Mouse (Mus musculus): ENCODE data around the gene Cmip. TPM values are rescaled to one million over a fixed set of nuclear protein-coding genes. Genes with fewer than 3 reads are reported as not detected.
A peak's percentile ranks its signal among the peaks of the same experiment; 100 is the strongest.

Gene Cmip
- polyA plus RNA-seq, 1 experiment from 2014 or later = 9.3 TPM

DNA sequence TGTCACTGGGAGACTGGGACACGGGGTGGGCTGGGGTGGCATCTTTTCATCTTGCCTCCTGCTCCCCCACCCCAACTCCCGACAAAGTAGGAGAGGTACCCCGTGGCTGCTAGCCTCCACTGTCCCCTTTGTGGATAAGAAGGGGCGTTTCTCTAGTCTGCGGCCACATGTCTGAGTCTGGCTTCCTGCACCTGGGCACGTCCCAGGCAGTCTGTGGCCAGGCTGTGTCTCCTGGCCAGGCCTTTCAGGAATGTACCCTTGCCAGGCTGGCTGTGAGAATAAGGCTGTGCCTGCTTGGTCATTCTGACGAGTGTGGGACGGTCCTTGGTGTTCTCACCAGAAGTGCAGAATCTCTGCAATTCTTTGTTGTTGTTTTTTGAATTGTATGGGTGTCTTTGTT is 78.6 kb downstream of the Cmip start:
- 65% methylated on average over 8 of the region's 8 CpGs for WGBS
- Histone ChIP-seq H3K9me3 (replicated peaks) (no peaks in the 10 kb centered on the region), H3K4me1 (peaks cover 69% of the 10 kb centered on the region), H3K36me3 (0 out of 2 replicates have a peak, but pooled peaks cover 3% of the 10 kb centered on the region), H3K27ac (replicated peaks) (peak overlapping the region; percentile 60; the same call in 1 of the 2 replicates), H3K27me3 (ENCODE audit: low read depth, poor library complexity, severe bottlenecking) (no peaks in the 10 kb centered on the region), H3K4me3 (no peak overlapping the region)
- DNase-seq (ENCODE audit: low spot score) = no peak

DNA sequence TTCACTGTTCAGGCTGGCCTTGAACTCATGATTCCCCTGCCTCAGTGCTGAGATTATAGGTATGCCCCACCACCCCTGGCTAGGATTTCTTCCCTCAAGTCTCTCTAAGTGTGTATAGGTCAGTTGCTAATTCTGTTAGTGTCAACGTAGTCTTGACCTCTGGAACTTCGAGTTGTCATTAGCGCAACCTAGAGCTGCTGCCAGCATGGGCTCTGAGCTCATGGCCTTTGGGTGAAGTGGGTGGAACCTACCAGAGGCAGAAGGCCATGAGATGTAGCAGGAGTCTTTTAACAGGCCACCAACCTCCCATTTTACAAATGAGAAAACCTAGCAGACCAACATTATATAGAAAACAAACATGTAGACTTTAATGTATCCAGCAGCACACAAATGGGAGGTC is 80.3 kb downstream of the Cmip start:
- 0 out of 2 replicates have a peak, but pooled peaks cover 3% of the 10 kb centered on the region for H3K36me3 ChIP-seq
- DNase-seq (ENCODE audit: low spot score) = no peak
- peaks cover 64% of the 10 kb centered on the region for H3K4me1 ChIP-seq
- H3K27me3 ChIP-seq (ENCODE audit: low read depth, poor library complexity, severe bottlenecking) = no peaks in the 10 kb centered on the region
- H3K4me3 ChIP-seq = no peak overlapping the region
- H3K27ac ChIP-seq (replicated peaks) = no peak overlapping the region
- no peaks in the 10 kb centered on the region for H3K9me3 ChIP-seq (replicated peaks)
- WGBS = 87% methylated on average over 3 of the region's 3 CpGs

DNA sequence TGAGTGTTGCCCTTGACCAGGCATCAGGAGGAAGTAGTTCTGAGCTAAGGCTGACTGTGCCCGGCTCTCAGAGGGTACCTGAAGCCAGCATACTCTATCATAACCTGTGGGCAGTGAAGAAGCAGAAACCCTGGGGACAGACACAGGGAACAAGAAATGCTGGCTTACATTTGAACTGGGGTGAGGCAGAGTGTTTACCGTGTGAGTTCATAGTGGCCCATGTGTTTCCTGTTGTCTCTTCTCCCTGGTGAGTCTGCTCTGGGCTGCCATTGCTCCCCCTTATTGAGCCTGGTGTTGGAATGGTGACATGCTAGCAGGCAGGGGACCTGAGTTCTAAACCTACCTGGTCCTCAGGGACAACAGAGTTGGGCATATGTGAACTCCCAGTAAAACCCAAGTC is 81.8 kb downstream of the Cmip start:
- Histone ChIP-seq H3K27me3 (ENCODE audit: low read depth, poor library complexity, severe bottlenecking) (no peaks in the 10 kb centered on the region), H3K36me3 (no peaks in the 10 kb centered on the region), H3K9me3 (replicated peaks) (no peaks in the 10 kb centered on the region), H3K4me1 (peaks cover 59% of the 10 kb centered on the region), H3K27ac (replicated peaks) (no peak overlapping the region), H3K4me3 (no peak overlapping the region)
- DNase-seq (ENCODE audit: low spot score) = no peak
- 83% methylated on average over 2 of the region's 2 CpGs for WGBS

DNA sequence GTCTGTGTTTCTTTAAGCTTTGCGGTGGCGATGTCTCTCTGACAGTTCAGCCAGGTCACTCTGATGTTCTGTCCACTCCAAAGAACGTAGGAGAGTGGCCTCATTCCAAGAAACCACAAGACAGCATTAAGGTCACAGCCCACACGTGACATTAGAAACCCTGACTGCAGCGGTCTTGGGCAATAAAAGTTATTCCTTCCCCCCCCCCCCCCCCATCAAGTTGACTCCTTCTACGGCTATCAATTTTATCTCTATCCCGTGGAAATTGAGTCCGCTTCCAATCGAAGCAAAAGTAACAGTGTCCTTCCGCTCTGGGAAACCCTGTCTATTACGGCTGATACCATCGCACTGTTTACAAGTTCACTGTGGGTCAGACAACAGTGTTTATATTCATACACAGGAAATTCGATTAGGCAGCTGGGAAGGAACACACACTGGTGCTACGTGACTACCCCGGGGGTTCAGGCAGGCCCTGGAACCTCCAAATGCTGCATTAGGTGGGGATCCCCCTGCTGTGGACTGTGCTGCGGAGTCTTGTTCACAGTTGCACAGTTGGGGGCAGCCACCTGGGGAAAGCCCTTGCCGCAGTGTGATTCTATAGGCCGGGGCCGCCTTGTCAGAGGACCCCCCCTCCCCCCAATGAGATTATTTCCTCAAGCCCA is 82.6 kb downstream of the Cmip start:
- H3K4me3 ChIP-seq = no peak overlapping the region
- no peaks in the 10 kb centered on the region for H3K27me3 ChIP-seq (ENCODE audit: low read depth, poor library complexity, severe bottlenecking)
- no peaks in the 10 kb centered on the region for H3K9me3 ChIP-seq (replicated peaks)
- no peak for DNase-seq (ENCODE audit: low spot score)
- H3K4me1 ChIP-seq = peaks cover 52% of the 10 kb centered on the region
- no peak overlapping the region for H3K27ac ChIP-seq (replicated peaks)
- no peaks in the 10 kb centered on the region for H3K36me3 ChIP-seq
- 44% methylated on average over 19 of the region's 19 CpGs for WGBS

DNA sequence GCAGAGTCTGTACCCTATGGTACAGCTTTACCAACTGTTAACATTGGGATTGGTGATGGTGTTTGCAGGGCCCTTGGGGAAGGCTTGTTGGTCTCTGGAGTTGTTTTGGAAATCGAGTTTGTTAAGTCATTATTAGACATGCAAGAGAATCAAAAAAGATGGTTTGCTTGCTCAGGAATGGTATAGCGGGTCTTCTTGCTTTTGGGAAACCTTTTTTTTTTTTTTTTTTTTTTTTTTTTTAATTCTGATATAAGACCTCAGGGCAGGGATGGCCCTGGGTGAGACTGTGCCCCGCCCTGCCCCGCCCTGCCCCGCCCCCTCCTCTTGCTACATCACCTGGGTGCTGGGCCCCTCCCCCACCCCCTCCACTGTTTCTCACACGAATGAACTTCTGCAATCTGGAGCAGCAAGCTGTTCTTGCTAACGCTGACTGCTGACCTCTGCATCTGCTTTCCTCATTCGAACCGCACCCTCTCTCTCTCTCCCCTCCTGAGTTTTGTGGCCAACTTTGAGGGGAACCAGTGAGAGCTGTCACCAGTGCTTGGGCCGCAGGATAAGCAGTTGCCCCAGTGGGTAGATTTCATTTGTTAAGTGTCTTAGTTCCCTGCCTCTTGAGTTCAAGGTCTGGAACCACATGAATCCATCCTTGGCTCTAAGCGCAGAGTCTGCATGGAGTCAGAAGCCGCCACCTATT is 83.2 kb downstream of the Cmip start:
- no peaks in the 10 kb centered on the region for H3K36me3 ChIP-seq
- 43% methylated on average over 11 of the region's 12 CpGs for WGBS
- peaks cover 45% of the 10 kb centered on the region for H3K4me1 ChIP-seq
- no peaks in the 10 kb centered on the region for H3K9me3 ChIP-seq (replicated peaks)
- no peaks in the 10 kb centered on the region for H3K27me3 ChIP-seq (ENCODE audit: low read depth, poor library complexity, severe bottlenecking)
- DNase-seq (ENCODE audit: low spot score) = no peak
- no peak overlapping the region for H3K27ac ChIP-seq (replicated peaks)
- no peak overlapping the region for H3K4me3 ChIP-seq

DNA sequence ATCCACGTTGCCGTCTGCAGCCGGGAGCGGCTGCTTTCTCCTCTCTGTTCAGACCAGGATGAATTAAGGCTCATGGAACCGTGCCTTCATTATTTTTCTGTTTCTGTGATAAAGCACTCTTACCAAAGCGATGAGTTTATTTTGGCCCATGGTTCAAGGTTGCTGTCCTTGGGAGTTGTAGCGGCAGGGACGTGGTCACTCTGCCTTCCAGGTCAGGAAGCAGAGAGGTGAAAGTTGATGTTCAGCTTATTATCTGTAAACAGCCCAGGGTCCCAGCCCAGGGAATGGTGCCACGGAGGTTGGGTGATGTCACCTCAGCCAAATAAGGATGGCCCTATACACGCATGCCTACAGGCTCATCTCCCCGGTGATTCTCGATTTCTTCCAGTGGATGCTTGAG is 83.9 kb downstream of the Cmip start:
- no peak for DNase-seq (ENCODE audit: low spot score)
- no peak overlapping the region for H3K4me3 ChIP-seq
- H3K4me1 ChIP-seq = peaks cover 39% of the 10 kb centered on the region
- no peaks in the 10 kb centered on the region for H3K36me3 ChIP-seq
- H3K27me3 ChIP-seq (ENCODE audit: low read depth, poor library complexity, severe bottlenecking) = no peaks in the 10 kb centered on the region
- no peak overlapping the region for H3K27ac ChIP-seq (replicated peaks)
- 91% methylated on average over 12 of the region's 12 CpGs for WGBS
- no peaks in the 10 kb centered on the region for H3K9me3 ChIP-seq (replicated peaks)

DNA sequence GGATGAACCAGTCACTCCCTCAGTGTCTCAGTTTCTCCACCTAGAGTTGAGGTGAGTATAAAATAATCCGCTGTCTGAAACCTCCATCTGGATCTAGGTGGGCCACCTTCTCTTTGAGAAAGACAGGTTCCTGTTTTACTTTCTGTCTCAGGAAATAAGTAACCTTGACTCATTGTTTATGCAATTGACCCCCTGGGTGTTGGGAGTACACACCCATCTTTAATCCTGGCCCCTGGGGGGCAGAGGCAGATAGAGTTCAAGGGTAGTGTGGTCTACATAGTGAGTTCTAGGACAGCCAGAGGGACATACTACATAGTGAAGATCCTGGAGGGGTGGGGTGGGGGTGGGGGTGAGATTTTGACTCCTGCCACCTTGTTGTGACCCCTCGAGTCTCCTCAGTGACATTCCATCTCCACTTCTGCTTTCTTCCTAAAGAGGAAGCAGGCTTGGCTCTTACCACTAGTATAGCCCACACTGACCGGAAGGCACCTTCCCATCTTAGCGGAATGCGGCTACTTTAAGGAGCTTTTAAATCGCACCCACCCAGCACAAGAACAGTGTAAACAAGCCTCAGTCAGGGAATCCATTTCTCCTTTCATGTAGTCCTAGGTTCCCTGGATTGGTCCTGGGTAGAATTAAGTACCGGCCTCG is 86.0 kb downstream of the Cmip start:
- no peak for DNase-seq (ENCODE audit: low spot score)
- H3K27me3 ChIP-seq (ENCODE audit: low read depth, poor library complexity, severe bottlenecking) = no peaks in the 10 kb centered on the region
- H3K4me3 ChIP-seq = no peak overlapping the region
- WGBS = 81% methylated on average over 8 of the region's 8 CpGs
- no peak overlapping the region for H3K27ac ChIP-seq (replicated peaks)
- H3K36me3 ChIP-seq = no peaks in the 10 kb centered on the region
- H3K9me3 ChIP-seq (replicated peaks) = no peaks in the 10 kb centered on the region
- peaks cover 40% of the 10 kb centered on the region for H3K4me1 ChIP-seq

DNA sequence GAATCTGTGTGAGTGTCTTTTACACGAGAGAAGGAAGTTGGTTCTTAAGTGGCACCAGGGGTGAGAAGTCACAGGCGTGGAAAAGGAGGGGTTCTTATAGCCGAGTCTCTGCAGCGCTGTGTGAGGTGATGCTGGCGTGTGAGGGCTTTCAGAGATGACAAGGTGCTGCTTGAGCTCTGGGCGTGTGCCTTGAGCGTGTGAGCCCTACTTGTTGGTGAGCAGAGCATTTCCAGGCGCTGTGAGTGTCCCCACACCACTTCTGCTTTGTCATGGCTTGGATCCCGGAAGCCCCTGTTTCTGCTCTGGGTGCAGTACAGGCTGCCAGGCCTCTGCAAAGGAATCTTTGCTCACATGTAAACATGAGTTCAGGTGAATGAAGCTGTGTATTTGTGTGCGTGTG is 86.6 kb downstream of the Cmip start:
- no peaks in the 10 kb centered on the region for H3K36me3 ChIP-seq
- H3K9me3 ChIP-seq (replicated peaks) = no peaks in the 10 kb centered on the region
- no peak for DNase-seq (ENCODE audit: low spot score)
- no peak overlapping the region for H3K4me3 ChIP-seq
- peaks cover 40% of the 10 kb centered on the region for H3K4me1 ChIP-seq
- no peak overlapping the region for H3K27ac ChIP-seq (replicated peaks)
- H3K27me3 ChIP-seq (ENCODE audit: low read depth, poor library complexity, severe bottlenecking) = no peaks in the 10 kb centered on the region
- 85% methylated on average over 10 of the region's 10 CpGs for WGBS

DNA sequence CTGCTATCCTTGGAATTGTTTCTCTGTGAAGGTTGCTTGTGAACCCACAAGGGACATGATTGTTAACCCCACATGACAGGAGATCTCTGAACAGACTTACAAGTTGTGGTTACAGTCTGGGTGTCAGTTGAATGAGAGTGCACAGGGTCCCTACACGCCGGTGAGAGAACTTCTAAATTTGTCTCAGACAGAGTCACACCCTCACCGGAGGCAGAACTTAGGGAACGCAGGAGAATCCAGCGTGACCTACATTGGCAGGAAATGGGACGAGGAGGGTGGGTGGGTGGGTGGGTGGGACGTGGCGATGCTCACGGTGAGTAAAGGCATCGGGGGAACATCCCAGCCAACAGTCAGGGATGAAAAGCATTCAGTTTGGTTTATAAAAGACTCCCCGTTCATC is 88.0 kb downstream of the Cmip start:
- Histone ChIP-seq H3K9me3 (replicated peaks) (no peaks in the 10 kb centered on the region), H3K4me1 (peaks cover 35% of the 10 kb centered on the region), H3K27ac (replicated peaks) (no peak overlapping the region), H3K4me3 (no peak overlapping the region), H3K27me3 (ENCODE audit: low read depth, poor library complexity, severe bottlenecking) (no peaks in the 10 kb centered on the region), H3K36me3 (no peaks in the 10 kb centered on the region)
- 93% methylated on average over 11 of the region's 11 CpGs for WGBS
- no peak for DNase-seq (ENCODE audit: low spot score)

DNA sequence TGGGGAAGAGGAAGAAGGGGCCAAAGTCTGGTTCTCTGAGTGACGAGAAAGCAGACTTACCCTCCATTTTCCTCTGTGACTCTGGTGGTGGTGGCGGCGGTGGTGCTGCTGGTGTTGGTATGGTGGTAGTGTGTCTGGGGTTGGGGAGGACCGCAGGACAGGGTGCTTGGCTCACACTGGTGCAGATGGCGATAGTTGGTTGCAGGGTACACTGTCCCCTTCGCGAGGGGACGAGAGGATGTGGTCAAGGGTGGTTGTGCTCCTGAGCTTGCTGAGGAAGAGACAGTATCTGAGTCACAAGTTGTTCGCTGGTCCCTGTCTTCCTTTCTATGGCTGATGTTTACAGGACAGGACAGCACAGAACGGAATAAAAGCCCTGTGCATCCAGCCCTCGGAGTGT is 88.5 kb downstream of the Cmip start:
- Histone ChIP-seq H3K4me1 (peaks cover 31% of the 10 kb centered on the region), H3K9me3 (replicated peaks) (no peaks in the 10 kb centered on the region), H3K27me3 (ENCODE audit: low read depth, poor library complexity, severe bottlenecking) (no peaks in the 10 kb centered on the region), H3K27ac (replicated peaks) (no peak overlapping the region), H3K36me3 (no peaks in the 10 kb centered on the region), H3K4me3 (no peak overlapping the region)
- no peak for DNase-seq (ENCODE audit: low spot score)
- WGBS = 93% methylated on average over 11 of the region's 11 CpGs

DNA sequence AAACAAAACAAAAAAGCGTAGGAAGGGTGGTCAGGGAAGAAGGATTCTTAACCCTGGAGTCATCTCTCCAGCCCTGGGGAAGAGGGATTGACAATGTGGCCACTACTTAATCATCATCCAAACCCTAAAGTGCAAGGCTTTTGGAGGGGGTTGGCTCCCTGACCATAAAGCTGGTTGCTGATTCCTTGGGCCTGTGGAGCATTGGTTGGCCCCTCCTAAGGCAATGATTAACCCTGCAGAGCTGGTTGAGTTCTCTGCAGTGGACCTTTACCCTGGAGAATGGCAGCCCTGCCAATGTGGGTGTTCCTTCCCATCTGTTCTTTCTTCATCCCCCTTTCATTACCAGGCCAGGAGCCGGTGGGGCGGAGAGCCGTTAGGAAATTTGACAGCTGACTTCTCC is 90.7 kb downstream of the Cmip start:
- 78% methylated on average over 4 of the region's 4 CpGs for WGBS
- no peak overlapping the region for H3K4me3 ChIP-seq
- H3K36me3 ChIP-seq = no peaks in the 10 kb centered on the region
- no peaks in the 10 kb centered on the region for H3K27me3 ChIP-seq (ENCODE audit: low read depth, poor library complexity, severe bottlenecking)
- H3K4me1 ChIP-seq = peaks cover 27% of the 10 kb centered on the region
- no peaks in the 10 kb centered on the region for H3K9me3 ChIP-seq (replicated peaks)
- DNase-seq (ENCODE audit: low spot score) = no peak
- no peak overlapping the region for H3K27ac ChIP-seq (replicated peaks)

DNA sequence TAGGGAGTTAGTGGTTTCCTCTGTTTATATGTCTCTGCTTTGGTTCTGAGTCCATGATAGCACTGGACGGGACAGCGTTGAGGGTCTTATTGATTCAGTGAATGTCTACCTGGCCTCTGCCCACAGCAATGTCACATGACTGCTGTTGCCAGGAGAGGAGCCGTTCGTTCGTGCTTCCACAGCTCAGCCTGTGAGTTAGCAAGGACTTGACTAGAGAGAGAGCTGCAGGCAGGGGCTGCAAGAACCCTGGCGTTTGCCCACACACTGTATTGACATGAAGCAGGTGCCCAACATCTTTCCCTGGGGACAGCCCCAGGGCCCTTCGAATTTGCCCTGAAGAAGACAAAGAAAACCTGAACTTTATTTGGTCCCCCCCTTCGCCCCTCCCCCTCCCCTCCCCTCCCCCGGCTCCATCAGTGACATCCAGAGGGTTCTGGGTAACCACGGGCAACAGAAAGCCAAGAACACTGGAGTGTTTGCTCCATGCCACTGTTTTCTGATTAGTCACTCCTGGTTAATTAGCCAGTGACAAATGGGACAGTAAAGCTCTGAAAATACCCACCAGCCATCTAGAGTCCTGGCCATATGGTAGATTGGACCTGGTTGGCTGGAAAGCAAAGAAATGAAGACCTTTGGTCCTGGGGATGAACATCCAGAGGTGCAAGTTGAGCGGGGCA is 92.0 kb downstream of the Cmip start:
- Histone ChIP-seq H3K36me3 (no peaks in the 10 kb centered on the region), H3K4me1 (peaks cover 20% of the 10 kb centered on the region), H3K4me3 (no peak overlapping the region), H3K27me3 (ENCODE audit: low read depth, poor library complexity, severe bottlenecking) (no peaks in the 10 kb centered on the region), H3K9me3 (replicated peaks) (no peaks in the 10 kb centered on the region), H3K27ac (replicated peaks) (peak overlapping the region; percentile 56)
- no peak for DNase-seq (ENCODE audit: low spot score)
- WGBS = 71% methylated on average over 11 of the region's 11 CpGs

DNA sequence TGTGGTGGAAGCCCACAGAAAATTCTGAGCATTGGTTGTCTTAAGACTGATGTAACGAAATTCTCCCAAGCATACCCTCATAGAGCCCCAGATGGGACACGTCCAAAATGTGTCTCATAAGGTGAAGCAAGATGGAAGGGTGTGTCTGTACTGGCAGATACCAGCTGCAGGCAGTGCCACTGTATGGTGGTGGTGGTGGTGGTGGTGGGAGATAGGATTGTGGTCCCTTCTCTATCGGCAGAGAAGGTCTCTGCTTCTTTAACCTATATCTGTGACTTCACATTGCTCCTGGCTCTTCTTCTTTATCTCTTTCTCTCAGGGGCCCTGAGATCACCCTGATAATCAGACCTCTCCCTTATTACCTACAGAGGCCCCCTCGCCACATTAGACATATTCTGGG is 92.7 kb downstream of the Cmip start:
- H3K9me3 ChIP-seq (replicated peaks) = no peaks in the 10 kb centered on the region
- H3K27ac ChIP-seq (replicated peaks) = no peak overlapping the region
- no peaks in the 10 kb centered on the region for H3K27me3 ChIP-seq (ENCODE audit: low read depth, poor library complexity, severe bottlenecking)
- DNase-seq (ENCODE audit: low spot score) = no peak
- H3K36me3 ChIP-seq = no peaks in the 10 kb centered on the region
- no peak overlapping the region for H3K4me3 ChIP-seq
- WGBS = 89% methylated on average over 4 of the region's 4 CpGs
- H3K4me1 ChIP-seq = peaks cover 20% of the 10 kb centered on the region
